Mouse (Mus musculus): ENCODE results near the gene Spn.

GRCm38 (mm10) chr7:127145387-127146266, 8.0 kb upstream of the Spn start:
- TF ChIP-seq POLR2A (IDR thresholded peaks at IDR 0.05; ENCODE audit: borderline replicate concordance, control insufficient read depth, low read depth, low read length): no peak
- no peak for TF ChIP-seq CTCF (IDR thresholded peaks at IDR 0.05; ENCODE audit: control insufficient read depth, insufficient read depth, low read length)
